Mouse (Mus musculus) kidney, postnatal 25 days (tissue): ENCODE measurements at regions not wholly inside any gene's neighbourhood (a gene's known extent, or its start where the extent isn't known, plus 50 kb on each side); places are given as distances from the start of the nearest gene placed in this dataset.
A peak's percentile ranks its signal among the peaks of the same experiment; 100 is the strongest.
"Not testable (repeated sequence)": the region's sequence is repeated elsewhere in the genome, so short reads cannot be mapped to it uniquely, and the experiment has no call there.

Experiments
- DNase-seq, 2 experiments: peaks; one replicate each; pipeline ENCODE4 v3.0.0; 2021; ENCODE audit warnings: mixed read lengths in 2 of 2

DNA sequence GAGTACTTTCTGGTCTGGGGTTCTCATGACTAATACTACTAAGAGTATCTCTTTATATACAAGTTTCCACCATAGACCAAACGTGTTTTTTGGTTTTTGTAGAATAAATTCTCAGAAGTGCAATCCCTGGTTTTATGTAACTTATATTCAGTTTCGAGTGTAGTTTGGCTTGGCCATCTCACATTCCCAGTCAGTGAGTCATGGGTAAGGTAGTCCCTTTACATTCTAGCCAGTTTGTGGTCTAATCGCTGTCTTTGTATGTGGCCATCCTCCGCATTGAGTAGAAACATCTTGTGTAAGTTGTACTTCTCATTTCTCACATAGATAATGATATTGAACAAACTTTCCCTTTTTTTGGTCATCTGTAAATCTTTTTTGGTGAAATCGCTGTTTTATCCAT is 88.3 kb downstream of the Anxa5 start:
- no peak for DNase-seq

DNA sequence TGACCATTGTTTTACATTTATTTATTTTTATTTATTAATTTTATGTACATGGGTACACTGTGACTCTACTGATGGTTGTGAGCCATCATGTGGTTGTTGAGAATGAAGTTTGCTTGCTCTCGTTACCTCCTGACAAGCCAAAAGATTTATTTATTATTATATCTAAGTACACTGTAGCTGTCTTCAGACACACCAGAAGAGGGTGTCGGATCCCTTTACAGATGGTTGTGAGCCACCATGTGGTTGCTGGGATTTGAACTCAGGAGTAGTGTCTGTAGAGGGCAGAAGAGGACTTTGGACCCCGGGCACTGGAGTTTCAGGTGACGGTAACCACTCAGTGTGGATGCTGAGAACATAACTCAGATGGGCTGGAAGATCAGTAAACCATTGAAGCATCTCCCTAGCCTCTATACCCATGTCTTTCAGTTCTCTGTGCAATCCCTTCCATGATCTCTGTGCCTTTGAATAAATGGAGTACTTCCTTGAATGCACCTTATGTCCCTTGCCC is 92.2 kb downstream of the Anxa5 start:
- DNase-seq = no peak

DNA sequence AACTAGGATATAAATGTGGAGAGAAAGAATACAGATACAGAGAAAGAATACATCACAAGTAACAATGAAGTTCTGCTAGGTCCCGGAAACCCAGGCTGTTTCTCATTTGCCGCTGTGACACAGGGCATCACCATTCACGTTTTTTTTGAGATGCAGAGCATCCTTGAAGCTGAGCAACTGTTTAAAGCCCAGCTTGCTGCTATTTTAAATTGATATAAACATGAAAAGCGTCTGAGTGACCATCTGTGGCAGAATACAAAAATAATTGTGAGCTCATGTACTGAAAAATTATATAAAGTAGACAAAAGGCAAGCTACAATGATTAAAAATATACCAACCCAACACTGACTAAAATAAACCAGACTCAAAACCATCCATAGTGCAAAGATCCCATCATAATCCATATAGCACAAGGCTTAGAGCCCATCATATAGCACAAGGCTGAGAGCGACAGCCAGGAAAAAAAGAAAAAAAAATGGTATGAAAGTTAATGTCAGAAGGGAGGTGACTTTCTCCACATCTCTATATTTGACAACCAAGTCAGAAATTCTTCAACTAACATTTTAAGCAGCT is 94.0 kb downstream of the Anxa5 start:
- no peak for DNase-seq

DNA sequence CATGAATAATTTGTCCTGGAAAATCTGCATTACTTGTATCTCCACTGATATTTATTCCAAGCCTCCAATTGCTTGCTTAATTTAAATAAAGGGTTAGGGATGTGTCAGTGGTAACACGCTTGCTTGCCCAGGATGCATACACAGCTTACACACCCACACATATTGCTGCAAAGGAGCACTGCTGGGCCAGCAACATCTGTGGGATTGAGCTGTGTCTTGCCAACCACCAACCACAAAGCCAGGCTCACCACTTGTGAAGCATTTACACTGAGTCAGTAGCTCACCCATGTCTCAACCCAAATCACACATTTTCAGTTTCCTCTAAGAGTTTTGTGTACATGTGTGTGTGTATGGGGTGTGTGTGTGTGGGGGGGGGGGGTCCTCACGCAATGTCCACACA is 100.0 kb downstream of the Anxa5 start:
- no peak for DNase-seq

DNA sequence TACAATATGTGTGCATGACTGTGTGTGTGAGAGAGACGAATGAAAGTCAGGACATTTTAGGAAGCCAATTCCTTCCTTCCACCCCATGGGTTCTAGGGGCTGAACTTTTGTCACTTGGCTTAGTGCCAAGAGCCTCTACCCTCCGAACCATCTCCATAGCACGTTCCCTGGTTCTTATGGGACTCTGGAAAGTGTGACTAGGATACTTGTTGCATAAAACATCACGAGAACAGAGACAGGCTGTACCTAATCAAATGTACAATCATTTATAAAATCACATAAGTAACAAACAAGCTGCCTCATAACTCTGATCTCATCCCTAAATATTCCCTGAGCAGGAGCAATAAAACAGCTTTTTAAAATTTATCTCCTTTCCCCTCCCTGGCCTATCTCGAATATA is 100.8 kb downstream of the Anxa5 start:
- no peak for DNase-seq

DNA sequence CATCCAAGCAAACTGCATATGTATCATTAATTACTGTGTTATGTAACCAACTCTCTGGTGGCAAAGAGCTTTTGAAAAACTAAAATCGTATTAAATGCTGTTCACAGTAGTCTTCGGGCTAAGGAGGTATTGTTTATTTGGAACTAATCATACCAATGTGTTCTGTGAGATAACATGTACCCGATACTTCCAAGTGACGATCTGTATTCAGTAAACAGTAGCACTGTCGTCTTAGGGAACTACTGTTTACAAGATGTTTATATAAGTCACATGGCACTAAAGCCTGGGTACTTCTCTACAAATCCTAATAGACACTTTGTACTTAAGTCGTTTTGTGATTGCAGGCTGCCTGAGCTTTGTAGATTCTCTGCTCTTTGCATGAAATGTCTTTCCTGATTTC is 114.8 kb downstream of the Anxa5 start:
- no peak for DNase-seq

DNA sequence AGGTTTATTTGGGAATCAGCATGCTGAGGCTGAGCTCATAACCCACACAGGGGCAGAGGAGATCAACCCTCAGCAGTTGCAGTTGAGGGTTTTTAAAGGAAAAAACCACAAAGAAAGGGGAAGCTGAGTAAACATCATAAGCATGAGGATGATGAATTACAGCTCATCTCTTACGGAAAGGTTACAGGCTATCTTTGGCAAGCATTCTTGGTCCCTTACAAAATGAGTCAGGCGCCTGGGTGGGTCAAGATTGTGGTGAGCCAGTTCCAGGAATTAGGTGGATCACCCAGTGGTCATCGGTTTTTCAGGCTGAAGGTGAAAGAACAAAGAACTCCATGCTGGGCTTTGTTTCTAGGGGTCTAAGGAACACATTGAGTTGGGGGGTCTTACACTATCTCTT is 121.5 kb downstream of the Anxa5 start:
- not testable (repeated sequence) for DNase-seq

DNA sequence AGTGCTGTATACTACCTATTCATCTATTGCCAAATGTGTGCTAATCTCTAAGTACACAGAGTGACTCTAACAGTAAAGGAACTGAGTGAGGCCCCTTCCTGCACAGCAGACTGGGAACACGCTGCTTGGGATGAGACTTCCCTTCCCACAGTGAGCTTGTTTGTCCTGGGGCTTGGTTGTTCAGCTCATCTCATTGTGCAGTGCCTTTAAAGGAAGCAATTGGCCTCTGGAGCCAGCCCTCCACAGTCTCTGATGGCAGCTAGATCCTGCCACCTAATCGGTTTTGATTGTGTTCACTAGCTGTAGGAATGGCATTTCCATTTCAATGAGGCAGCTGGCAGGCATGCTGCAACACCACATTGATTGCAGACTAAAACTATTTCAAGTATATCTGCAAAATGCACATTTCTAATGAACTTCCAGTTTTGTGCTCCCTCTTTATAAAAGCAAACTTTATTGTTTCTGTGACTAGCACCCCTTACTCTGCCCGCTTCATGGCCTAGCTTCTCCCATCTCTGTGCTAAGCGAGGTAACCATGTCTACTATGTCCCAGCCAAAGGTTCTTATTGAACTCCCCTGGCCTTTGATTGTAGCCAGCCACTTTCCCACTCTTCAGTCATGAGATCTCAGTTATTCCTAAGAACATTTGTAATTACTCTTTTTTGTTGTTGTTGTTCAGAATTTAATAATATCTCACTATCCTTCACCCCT is 123.5 kb downstream of the Anxa5 start:
- no peak for DNase-seq

DNA sequence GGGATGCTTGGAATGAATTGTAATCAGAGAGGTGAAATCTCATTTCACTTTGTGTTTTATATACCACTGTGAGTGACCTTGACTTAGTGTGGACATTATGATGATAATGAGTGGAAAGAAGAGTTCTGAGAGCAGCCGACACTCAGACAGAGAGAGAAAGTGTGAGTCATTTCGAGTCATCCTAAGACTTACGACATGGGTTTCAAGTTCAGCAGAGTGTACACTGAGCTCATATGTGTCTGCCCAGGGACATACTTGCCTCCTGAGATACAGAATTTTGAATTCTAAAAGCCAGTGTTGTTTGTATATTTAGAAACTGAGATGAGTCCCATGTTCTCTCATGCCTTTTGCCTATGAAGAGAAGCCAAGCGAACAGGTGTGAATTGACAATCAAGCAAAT is 126.6 kb downstream of the Anxa5 start:
- no peak for DNase-seq

DNA sequence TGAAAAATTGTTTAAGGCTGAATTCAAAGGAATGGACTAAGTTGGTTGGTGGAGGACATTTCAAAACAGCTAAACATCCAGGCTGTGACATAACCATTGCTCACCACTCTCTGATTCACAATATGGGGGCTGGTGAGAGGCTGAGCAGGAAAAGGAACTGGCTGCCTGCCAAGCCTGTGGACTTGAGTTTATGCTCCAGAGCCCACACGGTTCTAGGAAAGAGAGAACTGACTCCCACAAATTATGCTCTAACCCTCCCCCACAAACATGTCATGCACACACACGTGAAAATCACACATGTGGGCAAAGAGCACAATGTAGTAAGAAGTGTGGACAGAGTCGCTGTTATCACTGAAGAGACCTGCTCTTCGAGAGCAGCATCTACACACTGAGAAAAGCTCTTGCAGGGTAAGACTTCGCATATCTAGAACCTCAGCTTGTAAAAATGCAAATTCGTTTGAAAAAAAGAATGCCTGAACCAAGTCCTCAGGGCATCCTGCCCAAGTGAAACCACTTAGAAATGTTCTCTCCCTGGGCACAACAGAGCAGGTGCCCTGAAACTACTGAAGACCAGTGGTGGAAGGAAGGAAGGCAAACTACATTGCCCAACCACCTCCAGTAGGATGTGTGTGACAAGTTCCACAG is 118.9 kb upstream of the Qrfpr start:
- DNase-seq = peak; percentile 55 to 61

DNA sequence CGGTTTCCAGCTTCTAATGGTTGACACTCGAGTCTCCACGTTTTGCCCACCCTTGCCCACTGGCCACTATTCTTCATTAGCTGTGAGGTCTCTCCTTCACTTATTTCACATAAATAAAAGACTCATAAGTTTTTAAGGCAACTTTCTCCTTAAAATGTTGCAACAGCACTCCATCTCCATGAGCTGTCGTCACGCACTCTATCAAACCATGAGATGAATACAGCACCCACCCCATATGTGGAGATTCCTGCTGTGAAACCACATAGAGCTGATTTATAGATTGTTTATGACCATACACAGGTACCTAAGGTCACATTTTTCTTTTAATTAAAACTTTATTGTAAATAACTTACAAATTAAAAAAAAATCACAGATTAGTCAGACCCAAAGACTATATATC is 117.5 kb upstream of the Qrfpr start:
- DNase-seq = no peak

DNA sequence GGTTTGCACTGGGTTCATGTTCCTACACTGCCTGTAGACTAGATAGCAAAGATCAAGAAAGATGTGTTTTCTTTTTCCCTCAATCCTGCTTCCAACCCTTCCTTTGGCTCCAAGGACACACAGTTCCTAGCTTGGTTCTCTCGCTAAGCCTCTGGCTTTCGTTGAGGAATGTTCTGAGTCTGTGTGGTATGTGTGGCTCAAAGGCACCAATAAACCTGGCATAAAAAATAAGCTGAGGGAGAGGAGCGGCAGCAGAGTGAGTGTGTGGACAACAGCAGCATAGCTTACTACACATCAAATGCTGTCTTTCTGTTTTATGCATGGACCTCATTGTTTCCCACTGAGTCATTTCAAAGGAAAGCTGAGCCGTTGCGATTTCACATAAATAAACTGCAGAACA is 112.2 kb upstream of the Qrfpr start:
- no peak for DNase-seq

DNA sequence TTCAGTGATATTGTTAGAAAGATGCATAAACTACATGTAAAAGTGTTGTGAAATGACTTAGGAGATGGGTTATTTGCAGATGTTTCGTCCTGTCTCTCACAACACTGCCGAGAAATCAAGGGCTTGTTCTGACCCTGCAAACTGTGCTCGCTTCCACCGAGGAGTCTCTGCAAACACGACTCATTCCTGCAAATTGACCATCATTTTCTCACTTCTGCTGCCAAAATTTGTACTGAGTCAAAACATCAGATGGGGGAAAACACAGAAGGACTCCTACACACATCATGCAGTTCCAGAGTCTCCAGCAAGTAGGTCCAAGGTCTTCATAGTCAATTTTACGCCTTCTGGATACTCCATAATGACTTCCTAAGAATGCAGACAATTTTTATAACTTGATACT is 109.9 kb upstream of the Qrfpr start:
- DNase-seq = no peak

DNA sequence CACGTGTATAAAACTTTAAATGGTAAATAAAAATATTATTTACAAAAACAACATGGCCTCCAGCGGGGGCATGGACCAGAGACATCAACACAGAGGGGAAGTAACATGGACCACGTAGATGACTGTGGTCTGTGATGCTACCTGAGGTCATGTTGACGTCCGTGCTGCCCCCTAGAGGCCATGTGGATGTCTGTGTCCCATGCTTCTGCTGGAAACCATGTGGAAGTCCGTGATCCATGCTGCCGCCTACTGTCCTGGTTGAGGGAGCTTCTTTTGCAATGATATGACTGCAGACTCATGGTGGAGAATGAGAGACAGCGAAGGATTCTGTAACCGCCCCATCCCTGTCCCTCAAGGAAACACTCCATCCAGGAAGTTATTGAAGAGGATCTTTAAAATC is 108.5 kb upstream of the Qrfpr start:
- peak; percentile 44 to 68 for DNase-seq

DNA sequence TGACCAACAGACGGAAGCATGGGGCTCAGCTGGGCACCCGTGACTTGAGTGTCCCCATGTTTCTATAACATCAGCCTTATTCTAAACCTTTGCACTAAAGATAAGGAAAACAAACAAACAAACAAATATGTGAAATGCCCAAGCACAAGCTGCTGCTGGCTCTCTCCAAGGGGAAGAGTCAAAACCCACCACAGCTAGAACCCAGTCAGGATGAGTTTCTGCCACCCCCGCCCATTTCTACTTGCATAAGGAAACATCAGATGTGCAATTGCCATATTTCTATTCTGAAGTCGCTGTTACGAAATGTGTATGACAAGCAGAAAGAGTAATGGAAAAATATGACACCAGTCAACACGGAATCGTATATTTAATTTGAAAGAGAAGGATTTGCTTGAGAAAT is 107.5 kb upstream of the Qrfpr start:
- no peak for DNase-seq

DNA sequence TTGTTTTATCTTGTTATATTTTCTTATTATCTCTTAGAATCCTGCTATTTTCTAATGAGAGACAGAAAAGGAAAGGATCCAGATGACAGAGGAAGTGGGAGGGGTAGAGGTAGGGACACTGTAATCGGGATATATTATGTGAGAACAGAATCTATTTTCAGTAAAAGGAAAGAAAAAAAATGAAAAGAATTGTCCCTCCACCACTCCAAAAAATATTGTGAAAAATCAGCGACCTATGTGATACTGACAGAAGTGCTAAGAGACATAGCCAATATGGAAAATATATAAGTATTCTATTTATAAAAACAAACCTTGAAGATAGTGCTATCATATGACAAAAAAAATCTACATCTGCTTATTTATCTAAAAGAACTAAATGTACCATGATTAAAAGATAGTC is 106.8 kb upstream of the Qrfpr start:
- no peak for DNase-seq

DNA sequence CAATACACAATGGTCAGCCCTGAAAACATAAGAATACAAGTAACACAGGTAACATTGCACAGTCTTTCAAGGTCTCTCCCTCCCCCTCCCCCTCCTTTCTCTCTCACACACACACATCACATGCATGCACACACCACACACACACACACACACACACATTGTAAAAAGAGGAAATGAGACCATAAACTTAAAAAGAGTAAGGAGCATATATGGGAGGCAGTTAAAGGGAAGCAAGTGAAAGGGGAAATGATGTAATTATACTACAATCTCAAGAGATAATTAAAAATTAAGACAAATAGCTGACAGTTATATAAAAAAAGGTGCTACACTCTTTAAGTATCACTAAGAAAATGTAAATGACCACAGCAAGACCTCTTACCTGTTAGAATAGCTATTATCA is 96.5 kb upstream of the Qrfpr start:
- DNase-seq = no peak

DNA sequence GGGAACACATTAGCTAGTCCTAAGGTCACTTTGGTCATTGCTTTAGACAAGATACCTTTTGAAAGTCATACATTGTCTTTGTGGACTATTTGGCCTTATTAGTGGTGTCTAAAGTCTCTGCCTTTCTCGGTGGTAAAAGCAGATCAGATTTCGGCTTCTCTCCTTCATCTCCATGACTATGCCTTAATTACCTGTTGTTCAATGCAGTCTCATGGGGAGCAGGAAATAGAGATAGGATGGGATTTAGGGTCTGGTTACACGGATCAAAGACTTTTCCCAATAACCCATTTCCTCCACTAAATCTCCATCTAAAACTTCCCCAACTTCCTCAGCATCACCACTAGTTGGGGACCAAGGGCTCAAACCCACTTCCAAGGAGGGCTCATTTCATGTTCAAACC is 89.2 kb upstream of the Qrfpr start:
- DNase-seq = no peak

DNA sequence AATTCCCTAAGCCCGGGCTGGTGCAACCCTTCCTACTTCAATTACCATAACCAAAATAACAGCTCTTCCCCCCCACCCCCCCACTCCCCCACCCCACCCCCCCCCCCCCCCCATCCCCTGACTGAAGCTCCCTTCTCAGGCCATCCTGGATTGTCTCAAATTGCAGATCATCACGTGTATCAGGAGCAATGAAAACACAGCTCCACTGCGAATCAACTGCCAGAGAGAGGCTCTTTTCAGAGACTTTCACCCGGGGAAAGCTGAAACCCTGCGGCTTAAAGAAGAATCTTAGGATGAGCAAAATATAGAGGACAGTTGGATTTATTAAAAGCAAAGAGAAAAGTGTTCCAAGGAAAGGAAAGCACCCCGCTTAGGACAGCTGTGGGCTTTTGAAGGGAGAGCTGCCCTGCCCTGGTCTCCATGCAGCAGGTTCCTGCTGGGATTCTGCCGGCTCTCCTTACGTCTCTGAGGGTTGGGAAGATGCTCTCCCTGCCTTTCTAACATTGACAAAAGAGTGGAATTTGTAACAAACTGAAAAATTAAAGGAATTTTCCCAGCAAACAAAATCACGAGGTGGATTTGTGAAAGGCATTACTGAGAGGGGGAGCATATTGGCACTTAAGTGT is 88.6 kb upstream of the Qrfpr start:
- no peak for DNase-seq

DNA sequence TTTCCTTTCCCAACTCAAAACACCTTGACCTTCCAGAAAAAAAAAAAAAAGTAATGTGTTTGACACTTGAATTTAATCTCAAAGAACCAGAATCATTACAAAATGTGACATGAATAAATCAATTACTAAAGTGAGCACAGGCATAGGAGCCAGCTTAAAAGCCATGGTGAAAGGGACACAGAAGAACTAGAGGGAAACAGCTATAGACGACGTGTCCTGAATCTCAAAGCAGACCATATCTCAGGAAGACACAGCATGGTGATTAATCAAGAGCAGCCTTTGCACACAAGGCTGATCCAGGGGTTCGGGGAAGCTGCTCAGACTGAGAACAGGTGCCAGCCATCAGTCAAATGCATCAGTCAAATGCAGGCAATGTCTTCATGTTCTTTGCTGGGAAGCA is 74.7 kb upstream of the Qrfpr start:
- no peak for DNase-seq

DNA sequence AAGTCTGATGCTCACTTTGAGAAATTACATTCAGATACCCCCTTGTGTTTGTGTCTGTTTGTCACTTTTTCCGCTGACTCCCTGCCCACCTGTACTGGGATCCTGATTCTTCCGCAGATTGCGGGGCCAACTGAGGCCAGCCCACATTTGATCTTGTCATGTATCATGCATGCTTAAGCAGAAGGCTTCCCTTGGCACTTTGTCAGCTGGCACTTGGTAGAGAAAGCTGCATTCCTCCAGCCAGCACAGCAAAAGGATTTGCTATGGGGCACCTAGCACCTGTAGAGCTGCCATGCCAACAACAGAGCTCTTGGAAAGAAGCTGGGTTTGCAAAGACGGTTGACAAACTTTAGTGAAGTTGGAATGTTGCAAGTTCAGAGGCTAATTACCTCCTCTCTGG is 69.9 kb upstream of the Qrfpr start:
- DNase-seq = no peak

DNA sequence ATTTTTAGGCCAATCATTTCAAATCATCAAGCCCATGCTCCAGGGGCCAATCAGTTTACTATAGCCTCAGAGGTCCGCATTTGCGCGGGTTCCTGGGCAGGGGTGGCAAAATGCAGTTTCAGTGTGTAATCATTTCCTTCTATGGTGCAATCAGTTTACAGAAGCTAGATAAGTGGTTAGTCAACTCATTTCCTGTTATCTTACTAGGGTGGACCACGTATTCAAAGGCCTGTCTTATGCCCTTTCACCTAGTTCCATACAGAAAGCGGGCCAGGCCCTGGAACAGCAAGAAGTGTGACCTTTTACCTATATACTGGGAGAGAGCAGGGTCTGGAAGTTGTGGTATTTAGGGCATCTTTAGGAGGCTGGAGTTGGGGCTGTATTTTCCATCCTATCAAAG is 62.0 kb upstream of the Qrfpr start:
- DNase-seq = no peak

DNA sequence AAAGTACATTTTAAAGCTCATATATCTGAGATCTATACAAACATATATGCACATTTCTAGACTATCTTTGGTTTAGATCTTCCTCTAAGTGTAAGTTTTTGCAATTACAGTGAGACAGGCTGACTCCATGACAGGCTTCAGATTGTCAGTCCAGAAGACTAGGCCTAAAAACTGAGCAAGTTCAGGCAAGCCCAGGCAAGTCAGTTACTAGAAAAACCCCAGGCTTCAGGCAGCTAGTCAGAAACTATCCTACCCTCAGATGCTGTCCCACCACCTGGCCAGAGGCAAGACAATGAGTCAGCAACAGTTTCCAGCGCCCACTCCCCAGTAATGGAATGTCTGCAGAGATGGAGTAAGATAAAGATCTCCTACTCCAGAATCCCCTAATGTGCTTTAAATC is 53.4 kb upstream of the Qrfpr start:
- DNase-seq = no peak
